Mouse (Mus musculus) frontal cortex, postnatal 10 days (tissue): ENCODE results near the gene Arcn1.
"Not testable (repeated sequence)": the region's sequence is repeated elsewhere in the genome, so short reads cannot be mapped to it uniquely, and the experiment has no call there.

ENCODE experiments used
- DNase-seq, 2 experiments: peaks; one replicate each; pipeline ENCODE4 v3.0.0; 2022; ENCODE audit warnings: low spot score in 2 of 2, mixed read lengths in 1 of 2

Arcn1 gene

DNA sequence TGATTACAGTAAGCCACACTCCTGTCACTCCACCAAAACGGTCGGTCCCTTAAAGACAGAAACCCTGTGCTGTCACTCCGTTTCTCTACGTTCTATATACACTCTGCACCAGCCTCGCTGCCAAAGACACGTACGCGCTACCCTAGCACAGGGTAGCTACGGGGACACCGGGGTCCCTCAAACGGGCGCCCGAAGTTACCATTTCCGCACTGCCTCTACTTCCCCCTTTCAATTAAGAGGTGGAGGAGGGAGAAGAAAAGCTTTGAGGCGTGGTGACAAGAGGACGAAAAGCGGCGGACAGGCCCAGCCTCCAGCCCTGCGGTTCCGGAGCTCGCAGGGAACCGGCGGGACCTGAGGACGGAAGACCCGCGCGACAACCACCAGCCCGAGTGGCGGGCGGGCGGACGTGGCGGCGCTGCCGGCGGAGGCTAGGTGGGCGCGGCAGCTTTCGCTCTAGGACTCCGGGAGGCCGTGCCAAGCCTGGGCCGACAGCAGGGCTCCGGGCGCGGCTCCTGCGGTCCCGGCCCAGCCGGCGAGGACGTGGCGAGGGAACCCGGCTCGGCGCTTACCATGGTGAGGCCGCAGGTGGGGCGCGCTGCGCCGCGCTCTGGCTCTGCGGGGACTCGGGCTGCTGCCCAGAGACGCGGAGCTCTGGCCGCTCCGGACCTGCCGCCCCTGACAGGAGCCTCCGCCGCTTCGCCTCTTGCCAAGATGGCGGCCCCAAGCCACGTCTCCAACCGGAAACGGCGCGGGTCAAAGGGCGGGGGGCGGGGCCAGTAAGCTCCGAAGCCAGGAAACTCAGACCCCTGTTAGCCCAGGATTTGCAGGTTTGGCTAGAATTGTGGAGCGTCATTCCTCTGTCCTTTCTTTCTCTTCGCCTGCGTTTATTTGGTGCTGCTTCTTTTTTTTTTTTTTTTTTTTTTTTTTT lies at the start of gene Arcn1, which contains the start of gene Ift46:
Gene Arcn1 (minus strand): TSS at position 745 of the 928 bp plus-strand sequence.
Gene Ift46 (plus strand): TSS at position 808 of the 928 bp plus-strand sequence.
- DNase-seq: peak; percentile 65 to 80

DNA sequence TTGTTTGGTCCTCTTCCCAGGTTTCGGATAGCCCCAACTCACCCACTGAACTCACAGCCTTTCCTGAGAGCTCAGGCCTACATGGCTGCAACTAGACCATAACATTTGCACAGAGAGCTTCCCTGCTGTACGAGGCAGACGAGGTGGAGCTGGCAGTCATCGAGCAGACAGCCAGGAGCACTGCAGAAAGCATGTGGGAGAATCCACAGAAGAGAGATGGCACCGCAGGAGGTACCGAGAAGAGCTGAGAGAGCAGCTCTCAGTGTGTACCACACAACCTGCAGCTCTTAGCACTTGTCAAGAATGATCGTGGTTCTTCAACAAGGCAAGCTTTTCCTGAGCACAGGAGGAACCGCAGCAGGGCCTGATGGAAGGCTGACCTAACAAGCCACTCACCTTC lies 46.5 kb upstream of the Arcn1 start:
- no peak for DNase-seq

DNA sequence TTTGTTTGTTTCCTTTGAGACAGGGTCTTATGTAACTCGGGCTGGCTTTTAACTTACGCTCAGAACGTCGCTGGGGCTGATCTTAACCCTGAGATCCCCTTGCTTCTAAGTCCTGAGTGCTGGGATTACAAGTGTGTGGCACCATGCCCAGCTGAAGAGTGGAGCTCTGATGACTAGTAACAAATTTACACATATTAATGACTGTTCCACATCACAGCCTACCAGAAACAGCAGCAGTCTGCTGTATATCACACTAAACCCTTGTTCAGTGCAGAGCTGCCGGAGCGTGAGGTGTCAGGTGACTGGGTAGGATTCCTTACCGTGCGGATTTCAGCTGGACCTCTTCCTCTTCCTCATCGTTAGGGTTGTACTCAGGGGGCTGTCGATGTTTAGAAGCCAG lies 42.7 kb upstream of the Arcn1 start:
- no peak for DNase-seq

DNA sequence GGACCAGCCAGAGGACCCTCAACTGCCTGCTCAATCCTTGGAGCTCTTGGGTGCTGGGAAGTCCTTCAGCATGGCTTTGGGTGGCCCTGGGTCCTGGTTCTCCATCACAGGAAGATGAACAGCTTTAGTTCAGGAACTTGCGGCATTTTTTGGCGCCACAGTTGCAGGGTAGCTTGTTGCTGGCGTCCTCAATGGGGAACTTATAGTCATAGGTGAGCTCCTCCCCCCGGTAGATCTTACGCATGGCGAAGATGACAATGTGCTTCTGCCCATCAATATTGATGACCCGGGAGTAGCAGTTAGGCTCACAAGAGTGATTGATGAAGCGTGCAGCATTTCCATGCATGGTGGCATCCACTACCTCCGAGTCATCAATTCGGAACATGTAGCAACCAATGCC lies 40.1 kb upstream of the Arcn1 start:
- DNase-seq: no peak

DNA sequence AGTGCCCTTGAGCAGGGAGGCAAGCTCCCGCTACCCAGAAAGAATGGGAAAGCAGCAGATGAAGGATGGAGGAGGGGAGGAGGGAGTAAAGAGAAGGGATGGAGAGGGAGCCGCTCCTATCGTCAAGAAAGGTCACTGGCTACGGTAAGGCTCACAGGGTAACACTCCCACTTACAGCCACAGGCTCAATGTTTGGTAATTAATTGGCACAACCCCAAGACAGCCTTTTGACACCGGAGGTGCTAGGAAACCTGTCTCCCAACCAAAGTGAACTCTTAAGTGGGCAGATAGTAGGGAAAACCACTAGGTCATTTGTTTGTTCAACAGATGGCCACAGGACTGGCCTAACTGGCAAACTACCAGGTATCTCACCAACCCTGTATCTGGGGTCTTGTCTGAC lies 39.5 kb upstream of the Arcn1 start:
- DNase-seq: no peak

DNA sequence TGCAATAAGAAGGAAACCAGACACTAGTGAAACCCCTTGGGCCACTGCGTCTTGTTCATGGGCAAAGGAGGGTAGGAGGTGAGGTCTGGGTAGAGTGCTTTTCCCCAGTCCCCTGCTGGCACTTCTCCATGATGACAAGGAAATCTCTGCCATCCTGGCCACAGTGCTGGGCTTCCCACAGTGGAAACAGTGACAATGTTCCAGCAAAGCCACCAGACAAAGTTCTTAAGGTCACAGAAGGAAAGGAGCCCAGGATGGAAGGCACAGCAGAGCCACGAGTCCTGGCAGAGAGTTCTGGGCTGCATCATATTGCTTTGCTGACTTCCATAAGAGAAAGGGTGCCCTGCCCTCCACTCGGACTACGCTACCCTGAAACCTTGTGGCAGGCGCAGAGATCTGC lies 37.9 kb upstream of the Arcn1 start:
- no peak for DNase-seq

DNA sequence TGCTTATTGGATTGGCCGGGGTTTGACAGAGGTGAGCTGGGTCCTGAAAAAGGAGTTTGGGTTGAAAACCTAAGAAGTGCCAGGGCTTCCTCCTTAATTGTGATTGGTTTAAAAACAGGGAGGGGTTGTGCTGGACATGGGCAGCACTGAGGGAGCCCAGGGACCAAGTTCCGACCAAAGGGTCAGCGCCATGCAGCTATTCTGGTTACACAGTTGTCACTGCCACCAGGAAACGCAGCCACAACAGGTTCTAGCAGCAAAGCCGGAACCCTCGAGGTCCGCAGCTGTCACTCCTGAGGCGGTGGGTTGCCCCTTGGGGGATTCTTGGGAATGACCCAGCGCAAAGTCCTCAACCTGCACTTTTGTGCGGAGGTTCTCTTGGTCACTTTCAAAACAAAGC lies 37.0 kb upstream of the Arcn1 start:
- no peak for DNase-seq

DNA sequence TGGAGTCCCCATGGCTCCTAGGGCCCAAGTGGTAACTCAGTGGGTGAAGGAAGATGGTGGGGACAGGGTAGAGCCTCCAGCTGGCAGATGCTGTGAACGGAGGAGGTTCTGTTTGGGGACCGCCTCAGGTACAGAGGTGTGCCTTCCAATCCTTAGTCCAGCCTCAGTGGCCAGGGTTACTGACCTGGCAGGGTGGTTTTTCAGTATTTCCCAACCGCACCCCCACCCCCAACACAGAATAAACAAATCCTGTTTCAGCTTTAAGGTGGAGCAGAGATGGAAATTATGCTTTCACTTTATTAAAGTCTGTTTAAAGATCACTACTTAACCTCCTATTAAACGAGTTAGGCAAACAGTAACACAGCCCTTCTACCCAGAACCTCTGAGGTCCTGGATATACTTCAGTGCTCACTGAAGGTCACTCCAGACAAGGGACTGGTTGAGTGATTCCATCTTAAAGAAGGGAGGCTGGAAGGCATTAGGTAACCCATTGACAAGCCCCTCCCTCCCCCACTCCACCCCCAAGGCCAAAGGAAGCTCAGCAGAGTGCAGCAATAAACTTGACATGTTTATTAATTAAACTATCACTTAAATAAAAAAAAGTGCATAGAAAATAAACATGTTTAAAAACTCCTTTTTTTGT lies 35.3 kb upstream of the Arcn1 start, which contains the start of gene Ttc36:
Gene Ttc36 (minus strand): TSS at position 265 of the 643 bp plus-strand sequence.
- DNase-seq: no peak

DNA sequence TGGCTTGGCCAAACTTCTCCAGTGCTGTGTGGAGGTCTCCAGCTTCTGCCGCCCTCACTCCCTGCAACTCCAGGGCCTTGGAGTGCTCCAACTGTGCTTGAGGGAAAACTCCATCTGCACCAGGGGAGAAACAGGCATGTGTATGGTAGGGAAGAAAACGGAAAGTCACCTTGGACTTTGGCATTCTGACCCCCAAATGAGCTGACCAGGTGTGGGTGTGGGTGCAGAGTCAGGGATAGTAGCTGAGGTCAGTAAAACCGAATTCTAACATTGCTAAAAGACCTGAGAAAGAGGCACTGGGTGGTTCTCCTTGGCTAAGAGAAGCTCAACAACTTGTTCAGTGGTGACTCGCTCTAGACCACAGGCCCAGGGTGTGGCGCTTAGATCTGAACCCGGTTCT lies 34.0 kb upstream of the Arcn1 start:
- DNase-seq: no peak

DNA sequence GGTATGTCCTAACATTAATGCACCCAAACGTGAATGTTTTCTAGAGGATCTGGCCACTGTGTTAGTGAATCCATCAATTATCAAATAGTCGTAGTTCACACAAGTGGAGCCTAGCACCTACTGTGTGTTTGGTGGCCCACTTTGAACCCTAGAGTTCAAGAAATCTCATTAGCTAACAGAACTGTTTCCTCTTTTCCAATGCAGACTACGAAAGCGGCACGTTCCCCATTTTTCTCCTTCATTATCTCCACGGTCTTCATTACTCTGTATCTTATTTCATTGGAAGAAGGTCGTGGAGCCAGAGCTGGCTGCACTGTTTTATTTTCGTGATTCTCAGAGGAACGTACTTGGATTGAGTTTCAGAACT lies 32.3 kb upstream of the Arcn1 start:
- DNase-seq: no peak

DNA sequence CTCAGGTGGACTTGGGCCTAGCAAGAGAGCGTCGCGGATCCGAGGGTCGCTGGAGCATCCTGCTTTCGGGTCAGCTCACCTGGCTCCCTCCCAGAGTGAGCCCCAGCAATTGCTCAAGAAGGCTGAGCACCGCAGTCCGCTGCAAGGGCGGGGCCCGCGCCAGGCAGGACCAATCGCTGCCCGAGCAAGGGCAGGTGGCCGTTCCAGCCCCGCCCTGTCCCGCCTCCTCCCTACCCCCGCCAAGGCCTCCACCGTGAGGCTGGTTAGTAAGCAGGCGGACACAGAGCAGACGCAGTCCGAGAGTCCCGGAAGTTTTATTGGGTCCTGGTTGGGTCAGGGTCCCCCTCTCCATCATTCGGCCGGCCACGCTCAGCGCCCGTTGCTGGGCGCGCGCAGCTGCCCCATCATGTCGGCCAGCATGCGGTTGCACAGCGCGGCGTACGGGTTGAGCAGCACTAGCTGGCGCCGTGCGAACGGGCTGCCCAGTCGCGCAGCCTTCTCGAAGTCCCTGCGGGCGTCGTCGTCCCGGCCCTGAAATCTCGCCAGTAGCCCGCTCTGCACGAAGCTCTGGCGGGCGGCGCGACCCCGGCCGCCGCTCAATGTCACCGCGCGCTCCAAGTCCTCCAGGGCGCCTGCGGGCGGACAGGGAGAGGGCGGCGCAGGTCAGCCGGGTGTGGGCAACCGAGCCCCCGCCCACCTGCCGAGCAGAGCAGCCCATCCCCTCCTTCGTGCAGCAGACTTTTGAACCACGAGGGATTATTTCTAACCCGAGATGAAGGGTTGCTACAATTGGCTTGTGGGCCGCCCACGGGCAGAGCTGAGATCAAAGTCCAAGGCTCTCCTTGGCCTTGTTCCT lies 31.7 kb upstream of the Arcn1 start, which contains the start of gene Tmem25:
Gene Tmem25 (minus strand): TSS at position 206 of the 856 bp plus-strand sequence.
- peak; percentile 84 to 87 for DNase-seq

DNA sequence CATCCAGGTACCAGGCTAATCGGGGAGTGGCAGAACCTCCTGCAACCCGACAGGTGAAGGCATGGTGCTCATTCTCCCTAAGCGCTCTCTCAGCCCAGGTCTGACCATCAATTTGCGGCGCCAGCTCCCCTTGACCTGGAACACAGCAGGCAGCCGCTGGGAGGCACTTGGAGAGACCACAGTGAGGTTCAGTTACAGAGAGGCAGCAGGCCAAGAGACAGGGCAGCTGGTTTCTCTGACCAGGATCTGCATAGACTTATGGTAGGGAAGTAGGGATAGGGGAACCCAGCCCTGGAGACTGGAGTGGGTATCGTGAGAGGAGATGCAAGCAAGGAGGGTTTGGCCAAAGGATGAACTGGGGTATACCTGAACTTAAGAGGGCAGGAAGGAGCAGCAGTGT lies 30.7 kb upstream of the Arcn1 start:
- DNase-seq: no peak

DNA sequence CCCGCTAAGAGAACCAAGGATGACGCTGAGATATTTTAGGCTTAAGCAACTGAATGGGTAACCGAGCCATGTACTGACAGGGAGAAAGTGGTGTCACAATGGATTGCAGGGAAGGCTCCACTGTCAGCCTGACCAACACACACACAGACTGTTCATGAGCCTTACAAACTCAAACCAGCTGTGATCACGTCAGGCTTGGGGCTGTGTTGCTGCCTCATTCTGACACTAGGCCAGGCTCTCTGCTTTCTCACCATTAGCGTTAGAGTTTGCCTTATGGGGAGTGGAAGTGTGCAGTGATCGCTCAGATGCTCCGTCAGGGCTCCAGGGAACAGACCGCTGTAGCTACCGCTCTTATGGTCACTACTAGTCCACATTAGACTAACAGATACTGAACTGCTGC lies 25.2 kb upstream of the Arcn1 start:
- DNase-seq: no peak

DNA sequence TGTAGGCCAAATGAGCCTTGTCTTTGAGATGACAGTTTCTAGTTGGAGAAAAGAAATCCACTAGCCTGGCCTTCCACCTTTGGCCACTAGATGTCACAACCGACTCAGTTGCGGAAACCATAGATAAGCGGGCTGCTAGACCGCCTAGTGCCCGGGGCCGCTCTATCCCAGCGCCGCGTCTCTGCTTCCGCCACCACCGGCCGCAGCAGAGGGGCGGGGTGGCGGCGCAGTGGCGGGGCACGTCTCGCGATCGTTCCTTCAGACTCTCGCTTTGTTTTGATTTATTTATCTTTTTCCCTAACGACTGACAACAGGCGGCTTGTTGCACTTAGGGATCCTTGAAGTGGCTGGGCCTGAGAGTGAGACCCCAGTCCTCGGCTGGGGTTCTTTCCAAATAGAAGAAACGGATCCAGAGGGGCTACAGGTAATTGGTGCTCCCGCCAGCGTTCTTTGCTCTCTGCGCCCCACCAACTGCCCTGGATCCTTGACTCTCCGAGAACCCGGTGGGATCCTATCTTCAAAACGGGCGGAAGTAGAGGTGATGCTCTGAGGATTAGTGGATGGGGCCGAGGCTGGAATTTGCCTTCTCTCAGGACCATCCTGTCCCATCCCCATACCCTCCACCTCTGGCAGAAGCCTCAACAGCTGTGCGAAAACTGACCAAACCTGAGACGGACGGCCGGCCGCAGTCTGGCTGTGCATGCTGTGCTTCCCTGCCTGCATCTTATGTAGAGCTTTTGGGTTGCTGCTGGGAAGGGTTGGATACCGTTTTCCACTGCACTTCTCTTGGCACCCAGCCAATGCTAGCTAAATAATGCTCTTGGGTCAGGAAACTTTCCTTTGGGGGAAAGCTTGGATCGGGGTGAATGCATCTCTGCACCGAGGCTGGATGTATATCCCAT lies 5.4 kb upstream of the Arcn1 start:
- peak; percentile 87 to 92 for DNase-seq

DNA sequence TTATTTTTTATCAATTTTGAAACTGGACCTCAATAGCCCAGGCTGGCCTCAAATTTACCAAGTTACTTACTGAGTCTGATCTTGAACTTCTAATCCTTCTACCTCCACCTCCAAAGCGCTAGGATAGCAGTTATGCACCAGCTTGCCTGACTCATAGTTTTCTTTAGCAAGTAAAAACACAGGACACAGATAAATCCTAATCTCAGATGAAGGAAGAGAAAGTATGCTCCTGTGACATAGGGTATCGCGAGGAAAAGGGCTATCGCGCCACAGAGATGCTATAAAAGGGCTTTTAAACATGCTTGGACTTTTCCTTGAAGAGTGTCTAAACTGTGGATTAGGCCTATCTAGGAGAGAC lies 4.7 kb upstream of the Arcn1 start:
- DNase-seq: no peak

DNA sequence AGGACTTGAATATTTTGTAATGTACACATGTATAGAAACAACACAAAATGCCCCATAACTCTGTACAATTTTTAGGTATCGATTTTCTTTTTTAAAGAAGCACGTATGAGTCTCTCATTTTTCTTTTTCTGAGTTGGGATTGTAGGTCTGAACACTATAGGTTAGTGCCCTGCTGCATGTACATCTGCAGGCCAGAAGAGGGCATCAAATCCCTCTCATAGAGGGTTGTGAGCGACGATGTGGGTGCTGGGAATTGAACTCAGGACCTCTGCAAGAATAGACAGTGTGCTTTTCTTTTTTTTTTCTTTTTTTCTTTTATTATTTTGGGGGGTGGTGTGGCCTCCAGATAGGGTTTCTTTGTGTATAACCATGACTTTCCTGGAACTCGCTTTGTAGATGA lies 3.7 kb upstream of the Arcn1 start:
- no peak for DNase-seq

DNA sequence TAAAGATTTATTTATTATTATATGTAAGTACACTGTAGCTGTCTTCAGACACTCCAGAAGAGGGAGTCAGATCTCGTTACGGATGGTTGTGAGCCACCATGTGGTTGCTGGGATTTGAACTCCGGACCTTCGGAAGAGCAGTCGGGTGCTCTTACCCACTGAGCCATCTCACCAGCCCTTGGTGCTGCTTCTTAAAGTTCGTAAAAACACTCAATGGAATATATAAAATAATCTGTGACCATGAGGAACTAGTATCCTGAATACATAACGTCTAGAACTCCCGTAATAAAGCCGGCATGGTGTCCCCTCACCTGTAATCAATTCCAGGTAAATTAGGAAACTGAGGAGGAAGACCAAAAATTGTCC lies 367 bp upstream of the Arcn1 start:
- DNase-seq: not testable (repeated sequence)

DNA sequence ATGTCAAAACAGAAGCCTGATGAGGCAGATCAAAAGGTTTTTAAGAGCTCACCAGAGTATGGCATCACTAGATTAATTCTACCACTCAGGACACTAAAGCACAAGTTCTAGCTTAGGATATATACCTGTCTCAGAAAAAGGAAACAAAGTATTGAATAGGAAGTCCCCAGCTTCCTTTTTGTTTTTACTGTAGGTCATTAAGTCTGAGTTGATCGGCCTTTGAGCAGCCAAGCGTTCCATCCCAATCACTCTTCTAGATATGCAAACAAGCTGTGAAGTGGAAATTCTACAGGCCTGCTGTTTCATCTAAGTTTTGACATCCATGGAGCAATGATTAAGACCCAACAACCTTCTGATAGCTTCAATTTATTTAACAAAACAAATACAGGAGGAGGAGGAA lies 6.8 kb downstream of the Arcn1 start:
- DNase-seq: no peak

DNA sequence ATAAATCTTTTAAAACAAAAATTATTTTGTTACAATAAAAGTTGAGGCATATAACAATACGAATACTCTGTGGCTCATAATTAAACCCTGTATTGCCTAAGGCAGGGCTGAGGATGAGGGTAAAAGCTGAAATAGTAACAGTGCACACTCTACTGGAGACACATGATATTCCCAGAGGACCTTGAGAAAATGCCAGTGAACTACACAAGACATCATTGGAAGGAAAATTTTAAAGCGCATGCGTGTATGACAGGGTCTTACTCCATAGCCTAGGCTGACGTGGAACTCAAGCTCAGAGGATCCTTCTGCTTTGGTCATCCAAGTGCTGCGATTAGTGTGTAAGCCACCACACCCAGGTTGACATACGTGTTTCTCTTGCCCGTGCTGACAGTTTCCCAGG lies 19.2 kb downstream of the Arcn1 start:
- no peak for DNase-seq

DNA sequence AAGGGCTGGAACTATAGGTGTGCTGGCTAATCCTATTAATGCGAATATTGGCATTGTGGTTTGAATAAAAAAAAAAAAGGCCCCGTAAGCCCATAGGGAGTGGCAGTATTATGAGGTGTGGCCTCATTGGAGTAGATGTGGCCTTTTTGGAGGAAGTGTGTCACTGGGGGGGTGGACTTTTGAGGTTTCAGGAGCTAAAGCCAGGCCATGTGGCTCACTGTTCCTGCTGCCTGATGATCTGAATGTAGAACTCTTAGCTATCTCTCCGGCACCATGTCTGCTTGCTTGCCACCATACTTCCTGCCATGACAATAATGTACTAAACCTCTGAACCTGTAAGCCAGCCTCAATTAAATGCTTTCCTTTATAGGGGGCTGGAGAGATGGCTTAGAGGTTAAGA lies 20.3 kb downstream of the Arcn1 start:
- DNase-seq: no peak

DNA sequence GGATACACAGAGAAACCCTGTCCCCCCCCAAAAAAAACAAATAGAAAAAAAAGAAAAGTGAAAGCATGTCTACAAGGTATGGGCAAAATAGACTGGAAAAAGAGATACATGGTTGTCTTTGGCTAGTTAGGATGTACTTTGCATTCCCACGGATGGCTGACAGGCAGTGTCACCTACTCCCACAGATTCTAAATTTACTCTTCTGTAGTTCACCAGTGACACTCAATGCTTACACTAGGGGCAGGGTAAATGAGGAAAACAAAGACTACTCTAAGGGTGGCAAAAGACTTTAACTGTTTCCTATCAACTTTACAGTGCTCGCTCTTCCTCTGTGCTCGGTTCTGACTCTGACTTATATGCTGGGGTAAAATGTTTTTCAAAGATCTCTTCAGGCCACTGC lies 21.0 kb downstream of the Arcn1 start:
- no peak for DNase-seq
